In genomic region chr3:108862282-108862681, GRCm38 (mm10) we compare ENCODE assay signal across 10 mouse cellular contexts. TPM values are rescaled to one million over a fixed set of nuclear protein-coding genes. Genes with fewer than 3 reads are reported as not detected.
"Had no signal": no experiment of that assay in that cellular context is flagged by ENCODE, and none has a peak within 500 bp of the region (broad histone marks: within the 10 kb centered on the region; RNA-seq: fewer than 3 reads in every experiment).

No protein-coding gene starts in this region.

RNA-seq across cellular contexts. Expression of gene Fndc7, which starts 27.5 kb away (rescaled TPM):
- polyA plus RNA-seq: embryonic facial prominence, embryonic 11.5 days; erythroblast, embryonic 14.5 days; forebrain, embryonic 10.5 days; forebrain, embryonic 11.5 days; forebrain, embryonic 12.5 days; forebrain, embryonic 13.5 days; forebrain, embryonic 14.5 days; forebrain, embryonic 15.5 days; forebrain, embryonic 16.5 days; forebrain, postnatal 0 days had no signal
